Mouse (Mus musculus): ENCODE measurements around the gene March11. TPM values are rescaled to one million over a fixed set of nuclear protein-coding genes. Genes with fewer than 3 reads are reported as not detected.

The March11 gene
- total RNA-seq, 1 experiment: 0.98 TPM

DNA sequence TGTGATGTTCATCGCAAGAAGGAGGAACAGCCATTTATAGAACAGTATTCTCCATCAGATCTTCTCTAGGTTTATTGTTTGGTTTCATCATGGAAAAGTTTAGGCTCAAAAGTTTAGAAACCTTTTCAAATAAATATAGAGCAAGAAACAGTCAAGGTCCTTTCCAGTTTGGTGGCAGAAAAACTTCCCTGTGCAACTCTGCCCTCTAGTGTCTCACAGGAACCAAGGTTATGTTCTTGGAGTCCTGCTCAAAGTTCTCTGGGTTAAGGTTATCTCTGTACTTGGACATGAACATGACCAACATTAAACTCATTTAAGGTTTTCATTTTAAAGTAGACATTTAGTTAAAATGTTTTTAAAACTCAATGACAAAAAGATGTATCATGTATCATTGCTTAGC is 18.3 kb downstream of the March11 start:
- Histone ChIP-seq H3K4me1 (ENCODE audit: control insufficient read depth in 2 of 2, insufficient read depth in 2 of 2, low read length in 2 of 2, poor library complexity in 1 of 2) (no peaks in the 10 kb centered on the region), H3K36me3 (ENCODE audit: control insufficient read depth, insufficient read depth, low read length, poor library complexity, severe bottlenecking) (no peaks in the 10 kb centered on the region), H3K4me3 (ENCODE audit: insufficient read depth in 1 of 2, low read depth in 1 of 2, low read length in 2 of 2, poor library complexity in 1 of 2, severe bottlenecking in 1 of 2) (no peak overlapping the region), H3K9me3 (ENCODE audit: control insufficient read depth, insufficient read depth, low read depth, low read length) (no peaks in the 10 kb centered on the region), H3K27ac (ENCODE audit: insufficient read depth, low read depth, low read length, poor library complexity, severe bottlenecking) (no peak overlapping the region), H3K9ac (ENCODE audit: insufficient read depth, low read depth, low read length, poor library complexity, severe bottlenecking) (no peak overlapping the region)
- in situ Hi-C loops (cut with MboI; ENCODE audit: low sequenced_read_pairs in 2 of 2, unreplicated experiment in 2 of 2): loop anchor here in 1 of 2 experiments (10.0 kb wide), 1 partner anchor 322 kb away; no protein-coding TSS in a partner anchor
- TF ChIP-seq ZNF384 (IDR thresholded peaks at IDR 0.05; ENCODE audit: low read depth, low read length) (no peak), MAFK (IDR thresholded peaks at IDR 0.05; ENCODE audit: insufficient read depth, low read depth, low read length) (no peak), ZC3H11A (IDR thresholded peaks at IDR 0.05; ENCODE audit: borderline replicate concordance, low read depth, low read length) (peak; percentile 36; the same call in 1 of the 2 replicates), CHD2 (IDR thresholded peaks at IDR 0.05; ENCODE audit: low read depth, low read length) (no peak), HCFC1 (IDR thresholded peaks at IDR 0.05; ENCODE audit: borderline replicate concordance, insufficient read depth, low read length) (no peak)
- DNase-seq (ENCODE audit: low read depth, low spot score): peak; percentile 4

- Histone ChIP-seq H3K4me3 (ENCODE audit: insufficient read depth in 1 of 2, low read depth in 1 of 2, low read length in 2 of 2, poor library complexity in 1 of 2, severe bottlenecking in 1 of 2) (no peak overlapping the region), H3K4me1 (ENCODE audit: control insufficient read depth in 2 of 2, insufficient read depth in 2 of 2, low read length in 2 of 2, poor library complexity in 1 of 2) (no peaks in the 10 kb centered on the region), H3K27ac (ENCODE audit: insufficient read depth, low read depth, low read length, poor library complexity, severe bottlenecking) (no peak overlapping the region), H3K9ac (ENCODE audit: insufficient read depth, low read depth, low read length, poor library complexity, severe bottlenecking) (no peak overlapping the region; the same call in 1 of the 2 replicates), H3K9me3 (ENCODE audit: control insufficient read depth, insufficient read depth, low read depth, low read length) (no peaks in the 10 kb centered on the region), H3K36me3 (ENCODE audit: control insufficient read depth, insufficient read depth, low read length, poor library complexity, severe bottlenecking) (no peaks in the 10 kb centered on the region)
- in situ Hi-C loops (cut with MboI; ENCODE audit: low sequenced_read_pairs in 2 of 2, unreplicated experiment in 2 of 2): no loop called here
- DNase-seq (ENCODE audit: low read depth, low spot score): no peak
- TF ChIP-seq MAFK (IDR thresholded peaks at IDR 0.05; ENCODE audit: insufficient read depth, low read depth, low read length) (no peak), HCFC1 (IDR thresholded peaks at IDR 0.05; ENCODE audit: borderline replicate concordance, insufficient read depth, low read length) (no peak), CHD2 (IDR thresholded peaks at IDR 0.05; ENCODE audit: low read depth, low read length) (no peak)
These were observed 26.9 kb downstream of the March11 start for GRCm38 (mm10) chr15:26335791-26336190.

DNA sequence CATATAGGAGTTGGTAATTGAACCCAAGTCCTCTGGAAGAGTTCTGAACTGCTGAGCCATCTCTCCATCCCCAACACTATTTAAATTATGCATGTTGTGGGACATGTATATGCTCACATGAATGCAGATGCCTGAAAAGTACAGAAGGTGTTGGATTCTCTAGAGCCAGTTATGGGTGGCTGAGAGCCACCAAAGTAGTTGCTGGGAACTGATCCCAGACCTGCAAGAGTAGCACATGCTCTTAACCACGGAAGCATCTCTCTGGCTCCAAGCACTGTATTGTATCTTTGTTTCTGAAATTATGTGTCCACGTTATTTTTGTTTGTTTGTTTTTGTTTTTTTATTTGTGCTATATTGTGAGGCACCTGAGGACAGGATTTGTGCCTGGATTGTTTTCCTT is 28.9 kb downstream of the March11 start:
- TF ChIP-seq CHD2 (IDR thresholded peaks at IDR 0.05; ENCODE audit: low read depth, low read length) (no peak), ZNF384 (IDR thresholded peaks at IDR 0.05; ENCODE audit: low read depth, low read length) (no peak), HCFC1 (IDR thresholded peaks at IDR 0.05; ENCODE audit: borderline replicate concordance, insufficient read depth, low read length) (no peak), ZC3H11A (IDR thresholded peaks at IDR 0.05; ENCODE audit: borderline replicate concordance, low read depth, low read length) (no peak), MAFK (IDR thresholded peaks at IDR 0.05; ENCODE audit: insufficient read depth, low read depth, low read length) (no peak)
- no peak for DNase-seq (ENCODE audit: low read depth, low spot score)
- Histone ChIP-seq H3K4me1 (ENCODE audit: control insufficient read depth in 2 of 2, insufficient read depth in 2 of 2, low read length in 2 of 2, poor library complexity in 1 of 2) (no peaks in the 10 kb centered on the region), H3K9me3 (ENCODE audit: control insufficient read depth, insufficient read depth, low read depth, low read length) (no peaks in the 10 kb centered on the region), H3K27ac (ENCODE audit: insufficient read depth, low read depth, low read length, poor library complexity, severe bottlenecking) (no peak overlapping the region), H3K4me3 (ENCODE audit: insufficient read depth in 1 of 2, low read depth in 1 of 2, low read length in 2 of 2, poor library complexity in 1 of 2, severe bottlenecking in 1 of 2) (no peak overlapping the region), H3K9ac (ENCODE audit: insufficient read depth, low read depth, low read length, poor library complexity, severe bottlenecking) (no peak overlapping the region), H3K36me3 (ENCODE audit: control insufficient read depth, insufficient read depth, low read length, poor library complexity, severe bottlenecking) (no peaks in the 10 kb centered on the region)
- in situ Hi-C loops (cut with MboI; ENCODE audit: low sequenced_read_pairs in 2 of 2, unreplicated experiment in 2 of 2): no loop called here

GRCm38 (mm10) chr15:26338343-26338742 is 29.5 kb downstream of the March11 start:
- H3K27ac ChIP-seq (ENCODE audit: insufficient read depth, low read depth, low read length, poor library complexity, severe bottlenecking): no peak overlapping the region
- no peak for TF ChIP-seq CHD2 (IDR thresholded peaks at IDR 0.05; ENCODE audit: low read depth, low read length)
- TF ChIP-seq MAFK (IDR thresholded peaks at IDR 0.05; ENCODE audit: insufficient read depth, low read depth, low read length): no peak
- TF ChIP-seq ZC3H11A (IDR thresholded peaks at IDR 0.05; ENCODE audit: borderline replicate concordance, low read depth, low read length): no peak
- no peak for TF ChIP-seq HCFC1 (IDR thresholded peaks at IDR 0.05; ENCODE audit: borderline replicate concordance, insufficient read depth, low read length)
- TF ChIP-seq ZNF384 (IDR thresholded peaks at IDR 0.05; ENCODE audit: low read depth, low read length): no peak
- no peak overlapping the region for H3K4me3 ChIP-seq (ENCODE audit: insufficient read depth in 1 of 2, low read depth in 1 of 2, low read length in 2 of 2, poor library complexity in 1 of 2, severe bottlenecking in 1 of 2)
- no peak for DNase-seq (ENCODE audit: low read depth, low spot score)
- H3K36me3 ChIP-seq (ENCODE audit: control insufficient read depth, insufficient read depth, low read length, poor library complexity, severe bottlenecking): no peaks in the 10 kb centered on the region
- no peak overlapping the region for H3K9ac ChIP-seq (ENCODE audit: insufficient read depth, low read depth, low read length, poor library complexity, severe bottlenecking)
- no peaks in the 10 kb centered on the region for H3K9me3 ChIP-seq (ENCODE audit: control insufficient read depth, insufficient read depth, low read depth, low read length)
- H3K4me1 ChIP-seq (ENCODE audit: control insufficient read depth in 2 of 2, insufficient read depth in 2 of 2, low read length in 2 of 2, poor library complexity in 1 of 2): no peaks in the 10 kb centered on the region
- in situ Hi-C loops (cut with MboI; ENCODE audit: low sequenced_read_pairs in 2 of 2, unreplicated experiment in 2 of 2): no loop called here

DNA sequence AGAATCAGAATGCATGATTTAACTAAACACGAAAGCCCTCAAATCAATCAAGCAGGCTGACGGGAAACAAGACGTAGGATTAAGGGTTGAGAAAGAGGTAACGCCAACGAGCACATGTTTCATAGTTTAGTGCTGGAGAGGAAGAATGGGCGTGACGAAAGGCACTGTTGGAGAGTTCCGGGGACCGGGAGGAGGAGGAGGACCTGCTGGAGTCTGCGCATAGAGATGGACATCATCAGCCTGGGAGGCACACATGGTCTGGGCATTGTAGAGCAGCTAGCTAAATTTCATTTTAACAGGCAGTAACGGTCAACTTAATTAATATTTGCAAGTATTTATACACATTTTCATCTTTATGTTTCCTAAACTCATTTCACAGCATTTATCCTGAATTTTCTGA is 31.6 kb downstream of the March11 start:
- Histone ChIP-seq H3K27ac (ENCODE audit: insufficient read depth, low read depth, low read length, poor library complexity, severe bottlenecking) (no peak overlapping the region), H3K9me3 (ENCODE audit: control insufficient read depth, insufficient read depth, low read depth, low read length) (no peaks in the 10 kb centered on the region), H3K36me3 (ENCODE audit: control insufficient read depth, insufficient read depth, low read length, poor library complexity, severe bottlenecking) (no peaks in the 10 kb centered on the region), H3K4me1 (ENCODE audit: control insufficient read depth in 2 of 2, insufficient read depth in 2 of 2, low read length in 2 of 2, poor library complexity in 1 of 2) (no peaks in the 10 kb centered on the region), H3K4me3 (ENCODE audit: insufficient read depth in 1 of 2, low read depth in 1 of 2, low read length in 2 of 2, poor library complexity in 1 of 2, severe bottlenecking in 1 of 2) (no peak overlapping the region), H3K9ac (ENCODE audit: insufficient read depth, low read depth, low read length, poor library complexity, severe bottlenecking) (no peak overlapping the region)
- in situ Hi-C loops (cut with MboI; ENCODE audit: low sequenced_read_pairs in 2 of 2, unreplicated experiment in 2 of 2): no loop called here
- DNase-seq (ENCODE audit: low read depth, low spot score): no peak
- TF ChIP-seq CHD2 (IDR thresholded peaks at IDR 0.05; ENCODE audit: low read depth, low read length) (no peak), ZNF384 (IDR thresholded peaks at IDR 0.05; ENCODE audit: low read depth, low read length) (no peak), MAFK (IDR thresholded peaks at IDR 0.05; ENCODE audit: insufficient read depth, low read depth, low read length) (no peak), ZC3H11A (IDR thresholded peaks at IDR 0.05; ENCODE audit: borderline replicate concordance, low read depth, low read length) (no peak), HCFC1 (IDR thresholded peaks at IDR 0.05; ENCODE audit: borderline replicate concordance, insufficient read depth, low read length) (no peak)
